Mouse (Mus musculus) right cerebral cortex, postnatal 4 days (tissue): ENCODE data around the gene Robo1.

Experiments
- DNase-seq: peaks from one replicate; pipeline ENCODE4 v3.0.0-alpha.2; 2022

The Robo1 gene

DNA sequence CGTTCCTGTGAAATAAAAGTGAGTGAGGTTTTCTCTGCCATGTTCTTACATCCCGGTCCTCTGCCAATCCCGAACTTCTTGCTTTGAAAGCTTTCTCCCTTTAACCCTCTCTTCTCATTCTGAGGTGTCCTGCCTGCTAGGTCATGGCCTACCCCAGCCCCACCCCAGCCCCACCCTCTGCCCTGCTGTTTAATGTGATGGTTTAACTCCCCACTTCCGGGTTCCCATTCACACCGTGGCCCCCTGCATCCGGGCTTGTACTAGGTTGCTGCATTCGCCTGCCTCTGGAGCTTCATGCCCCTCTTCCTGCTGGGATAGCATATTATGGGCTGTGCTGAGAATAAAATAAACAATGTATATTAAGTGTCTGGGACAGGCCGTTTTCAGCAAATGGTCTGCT is 706.4 kb downstream of the Robo1 start:
- no peak for DNase-seq

DNA sequence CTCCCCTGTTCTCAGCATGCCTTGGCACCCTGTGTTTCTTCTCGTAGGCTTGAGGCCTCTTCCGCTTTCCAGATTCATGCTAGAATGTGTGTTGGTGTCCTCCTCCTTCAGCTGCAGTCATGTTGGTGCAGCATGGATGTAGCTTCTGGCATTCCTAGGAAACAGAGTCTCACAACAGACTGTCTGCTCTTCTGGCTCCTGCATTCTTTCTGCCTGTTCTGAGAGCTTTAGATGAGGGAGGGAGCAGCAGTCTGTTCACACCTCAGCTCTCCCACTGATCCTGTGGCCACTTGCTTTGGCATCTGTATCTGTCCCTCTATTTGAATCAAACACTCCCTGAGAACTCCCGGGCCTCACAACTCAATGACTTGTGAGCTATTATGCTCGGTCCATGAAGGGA is 707.9 kb downstream of the Robo1 start:
- no peak for DNase-seq

DNA sequence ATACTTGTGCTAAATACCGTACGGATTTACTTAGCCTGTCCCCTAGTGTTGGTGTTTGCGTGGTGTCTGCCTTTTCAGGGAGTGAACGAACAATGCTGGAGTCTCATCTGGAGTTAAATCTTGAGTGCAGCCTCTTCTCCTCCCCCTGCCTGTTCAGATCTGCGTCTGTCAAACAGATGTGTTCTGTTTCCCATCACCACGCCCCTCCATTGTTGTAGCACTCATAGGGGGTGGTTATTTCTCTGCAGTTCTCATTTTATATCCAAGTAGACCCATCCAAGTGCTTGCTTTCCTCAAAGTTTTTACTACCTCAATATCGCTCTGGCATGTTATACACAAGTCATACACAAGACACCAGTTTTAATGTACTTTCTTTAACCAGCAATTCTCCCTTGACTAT is 708.7 kb downstream of the Robo1 start:
- no peak for DNase-seq

DNA sequence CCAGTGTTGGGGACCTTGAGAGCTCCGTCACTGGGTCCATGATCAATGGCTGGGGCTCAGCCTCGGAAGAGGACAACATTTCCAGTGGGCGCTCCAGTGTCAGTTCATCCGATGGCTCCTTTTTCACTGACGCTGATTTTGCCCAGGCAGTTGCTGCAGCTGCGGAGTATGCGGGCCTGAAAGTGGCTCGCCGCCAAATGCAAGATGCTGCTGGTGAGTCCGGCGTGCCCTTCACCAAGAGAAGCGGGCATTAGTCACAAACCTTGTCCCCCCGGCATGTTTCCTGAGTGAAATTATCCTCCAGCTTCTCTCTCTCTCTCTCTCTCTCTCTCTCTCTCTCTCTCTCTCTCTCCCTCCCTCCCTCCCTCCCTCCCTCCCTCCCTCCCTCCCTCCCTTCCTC is 716.2 kb downstream of the Robo1 start:
- no peak for DNase-seq

DNA sequence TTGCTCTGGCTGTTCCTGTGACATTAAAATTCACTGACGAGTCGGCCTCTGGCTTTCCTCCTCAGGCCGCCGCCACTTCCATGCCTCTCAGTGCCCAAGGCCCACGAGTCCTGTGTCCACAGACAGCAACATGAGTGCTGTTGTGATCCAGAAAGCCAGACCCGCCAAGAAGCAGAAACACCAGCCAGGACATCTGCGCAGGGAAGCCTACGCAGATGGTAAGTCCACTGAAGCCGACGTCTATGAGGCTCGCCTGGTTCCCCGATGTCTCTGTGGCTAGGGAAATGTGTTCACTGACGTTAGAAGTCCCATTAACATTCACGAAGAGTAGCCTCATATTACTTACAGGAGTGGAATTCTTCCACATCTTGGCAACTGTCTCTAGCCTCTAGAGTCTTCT is 719.6 kb downstream of the Robo1 start:
- no peak for DNase-seq

DNA sequence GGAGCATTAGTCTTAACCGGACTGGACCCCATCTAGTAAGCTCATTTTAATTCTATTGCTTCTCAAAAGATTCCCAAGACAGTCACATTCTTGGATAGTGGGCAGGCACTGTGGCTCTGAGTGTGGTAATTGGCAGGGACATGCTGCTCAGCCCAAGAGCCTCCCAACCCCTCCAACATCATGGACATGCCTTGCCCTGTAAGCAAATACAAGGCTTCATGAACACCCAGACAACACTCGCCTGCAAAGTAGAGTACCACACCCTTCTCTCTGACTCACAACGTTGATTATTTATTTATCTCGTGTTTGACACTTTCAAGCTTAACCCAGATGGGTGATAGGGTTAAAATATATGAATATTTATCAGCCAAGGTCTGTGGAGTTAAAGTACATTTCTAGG is 722.9 kb downstream of the Robo1 start:
- DNase-seq, result no peak

DNA sequence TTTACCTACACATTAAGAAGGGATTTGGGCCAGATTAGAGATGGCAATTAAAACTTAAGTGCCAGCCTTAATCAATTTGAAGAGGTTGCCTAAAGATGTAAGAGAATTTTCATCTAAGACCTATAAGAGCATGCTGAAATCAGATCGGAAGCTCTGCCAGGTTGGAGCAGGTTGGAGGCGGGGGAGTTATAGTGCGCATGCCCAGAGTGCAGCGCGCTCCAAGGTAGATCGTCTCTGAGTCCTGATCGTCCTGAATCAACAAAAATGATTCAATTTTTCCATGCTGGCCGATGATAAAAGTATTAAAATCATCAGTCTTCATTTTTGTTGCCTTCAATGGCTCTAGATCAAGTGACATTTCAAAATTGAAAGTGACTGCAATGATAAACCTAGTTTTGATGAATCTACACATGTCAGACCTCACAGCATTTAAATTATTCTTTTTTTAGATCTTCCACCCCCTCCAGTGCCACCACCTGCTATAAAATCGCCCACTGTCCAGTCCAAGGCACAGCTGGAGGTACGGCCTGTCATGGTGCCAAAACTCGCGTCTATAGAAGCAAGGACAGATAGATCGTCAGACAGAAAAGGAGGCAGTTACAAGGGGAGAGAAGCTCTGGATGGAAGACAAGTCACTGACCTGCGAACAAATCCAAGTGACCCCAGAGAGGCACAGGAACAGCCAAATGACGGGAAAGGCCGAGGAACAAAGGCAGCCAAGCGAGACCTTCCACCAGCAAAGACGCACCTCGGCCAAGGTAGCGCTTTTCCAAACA is 727.3 kb downstream of the Robo1 start:
- DNase-seq, result no peak

DNA sequence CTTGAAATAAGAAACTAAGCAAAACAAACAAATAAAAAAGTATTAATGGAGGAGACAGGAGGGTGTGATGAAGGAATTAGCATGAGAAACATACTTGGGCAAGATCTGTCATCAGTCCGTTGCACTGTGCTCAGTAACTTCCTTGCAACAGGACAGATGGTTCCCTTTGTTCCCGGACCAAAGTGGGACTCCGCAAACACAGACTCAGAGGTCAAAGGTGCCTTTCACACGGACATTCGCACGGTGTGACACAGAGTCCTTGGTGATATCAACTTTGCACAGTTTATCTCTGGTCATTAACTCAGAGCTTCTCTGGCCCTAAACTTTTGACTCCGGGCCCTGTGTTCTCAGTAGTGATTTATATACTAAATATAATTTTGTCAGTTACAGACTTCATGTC is 730.4 kb downstream of the Robo1 start:
- DNase-seq, result no peak

DNA sequence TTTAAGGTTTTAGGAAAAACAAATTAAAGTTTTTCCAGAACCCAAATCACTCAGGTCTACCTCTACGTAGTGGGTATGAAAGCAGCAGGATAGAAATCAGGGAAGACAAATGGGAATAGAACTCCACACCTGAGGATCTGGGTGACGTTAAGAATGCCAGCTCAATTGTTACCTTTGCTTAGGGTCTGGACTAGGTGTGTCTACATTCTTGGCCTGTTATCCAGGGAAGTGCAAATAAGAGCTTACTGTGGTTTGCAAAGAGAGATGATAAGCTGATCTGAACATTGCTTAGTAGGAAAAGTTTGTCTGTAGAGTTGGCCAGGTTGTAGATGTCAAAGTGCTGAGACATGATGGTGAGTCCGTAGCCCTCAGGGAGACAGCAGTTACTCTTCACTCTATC is 754.4 kb downstream of the Robo1 start:
- no peak for DNase-seq

DNA sequence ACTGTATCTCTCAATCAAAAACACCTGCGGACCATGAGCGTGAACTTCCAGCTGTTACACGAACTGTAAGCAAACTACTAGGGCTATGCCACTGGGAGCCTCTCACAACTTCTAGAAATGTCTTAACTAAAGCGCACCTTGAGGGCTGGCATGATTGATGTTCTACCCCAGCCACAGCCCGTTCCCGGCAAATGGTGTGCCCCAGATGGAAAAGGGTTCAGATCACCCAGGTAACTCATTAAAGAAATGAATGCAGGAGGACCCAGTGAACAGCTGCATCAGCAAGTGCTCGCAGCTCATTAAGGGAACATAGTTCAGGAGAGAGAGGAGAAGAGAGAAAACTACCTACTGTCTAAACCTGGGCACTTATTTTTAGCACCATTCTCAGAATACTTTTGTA is 759.7 kb downstream of the Robo1 start:
- DNase-seq, result no peak

DNA sequence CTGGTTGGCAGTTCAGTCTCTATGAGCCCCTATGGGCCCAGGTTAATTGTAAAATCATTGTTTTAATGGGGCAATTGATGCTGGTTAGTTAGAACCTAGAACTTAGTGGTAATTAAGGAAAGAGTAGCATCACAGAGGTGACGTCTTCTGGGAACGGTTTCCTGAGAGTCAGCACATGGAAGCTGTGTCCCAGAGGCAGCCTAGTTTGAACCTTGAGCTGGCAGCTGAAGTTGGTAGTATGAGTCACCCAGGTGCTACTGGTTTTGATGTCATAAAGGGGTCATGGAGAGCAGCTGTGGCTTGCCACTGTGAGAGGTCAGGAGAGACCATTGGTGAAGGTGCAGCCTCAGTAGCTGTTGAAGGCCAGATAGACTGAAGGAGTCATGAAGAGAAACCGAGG is 763.9 kb downstream of the Robo1 start:
- no peak for DNase-seq

DNA sequence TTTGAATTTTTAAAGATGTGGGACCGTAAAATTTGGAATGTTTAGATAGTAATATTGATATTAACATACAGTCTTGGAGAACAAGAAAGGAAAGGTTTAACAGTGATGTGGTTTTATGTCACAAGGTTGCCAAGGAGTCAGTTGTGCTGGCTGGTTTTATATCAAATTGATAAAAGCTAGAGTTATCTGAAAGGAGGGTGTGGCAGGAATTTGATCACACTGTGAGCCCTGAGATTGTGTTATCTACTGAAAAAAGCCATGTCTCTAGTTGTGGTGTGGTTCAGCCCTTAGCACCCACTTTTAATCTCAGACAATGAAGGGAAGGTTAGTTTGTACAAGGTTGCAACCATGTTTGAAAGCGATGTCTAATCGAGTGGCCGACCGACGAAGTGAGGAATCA is 764.8 kb downstream of the Robo1 start:
- no peak for DNase-seq

DNA sequence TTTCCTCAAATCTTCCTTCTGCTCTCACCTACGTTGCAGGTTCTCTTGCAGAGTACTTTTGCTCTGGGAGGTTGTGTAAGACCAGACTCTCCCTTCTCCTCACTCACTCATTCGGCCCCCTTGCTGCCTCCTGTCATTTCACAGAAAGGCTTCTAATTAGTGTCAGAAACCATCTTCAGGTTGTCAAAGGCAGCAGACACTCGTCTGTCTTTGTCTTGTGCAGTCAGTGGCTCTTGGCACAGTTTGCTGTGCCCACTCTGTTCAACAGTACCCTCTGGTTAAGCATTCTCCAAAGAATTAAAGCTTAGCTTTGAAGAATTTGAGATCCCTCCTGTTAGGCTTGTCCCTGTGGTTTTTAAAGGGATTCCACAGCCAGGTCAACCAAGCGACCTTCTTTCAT is 774.3 kb downstream of the Robo1 start:
- no peak for DNase-seq

DNA sequence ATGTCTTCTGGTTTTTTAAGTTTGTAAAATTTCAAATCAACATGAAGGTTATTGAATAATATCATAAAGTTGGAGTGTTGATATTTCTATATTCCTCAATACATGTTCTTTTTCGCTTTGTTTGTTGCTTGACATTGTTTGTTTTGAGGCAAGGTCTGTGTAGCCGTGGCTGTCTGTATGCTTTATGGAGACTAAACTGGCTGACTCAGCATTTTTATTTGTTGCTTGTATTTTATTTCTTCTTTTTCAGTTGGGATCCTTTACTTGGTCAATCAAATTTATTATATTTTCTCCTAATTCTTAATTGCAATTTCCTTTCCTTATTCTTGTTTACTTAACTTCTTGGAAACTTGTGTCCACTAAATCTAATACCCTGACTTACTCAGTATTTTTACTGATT is 775.0 kb downstream of the Robo1 start:
- DNase-seq, result no peak
